Mouse (Mus musculus) testis, adult 2 months (tissue): Measurements from ENCODE around the gene H2afz.
A peak's percentile ranks its signal among the peaks of the same experiment; 100 is the strongest.

Experiments
- CTCF ChIP-seq: fragments of 200-500 bp; IDR thresholded peaks from 2 replicates; pipeline ENCODE4 v1.5.1; 2012; ENCODE audit warnings: low read depth, mild to moderate bottlenecking, inconsistent platforms, low read length, moderate library complexity; ENCODE audit not compliant: control insufficient read depth, insufficient read depth, insufficient replicate concordance
- POLR2A ChIP-seq: fragments of 200-500 bp; IDR thresholded peaks from 2 replicates; pipeline ENCODE4 v1.6.1; 2012; ENCODE audit warnings: low read depth, mild to moderate bottlenecking, inconsistent platforms, low read length, moderate library complexity; ENCODE audit not compliant: control insufficient read depth

DNA sequence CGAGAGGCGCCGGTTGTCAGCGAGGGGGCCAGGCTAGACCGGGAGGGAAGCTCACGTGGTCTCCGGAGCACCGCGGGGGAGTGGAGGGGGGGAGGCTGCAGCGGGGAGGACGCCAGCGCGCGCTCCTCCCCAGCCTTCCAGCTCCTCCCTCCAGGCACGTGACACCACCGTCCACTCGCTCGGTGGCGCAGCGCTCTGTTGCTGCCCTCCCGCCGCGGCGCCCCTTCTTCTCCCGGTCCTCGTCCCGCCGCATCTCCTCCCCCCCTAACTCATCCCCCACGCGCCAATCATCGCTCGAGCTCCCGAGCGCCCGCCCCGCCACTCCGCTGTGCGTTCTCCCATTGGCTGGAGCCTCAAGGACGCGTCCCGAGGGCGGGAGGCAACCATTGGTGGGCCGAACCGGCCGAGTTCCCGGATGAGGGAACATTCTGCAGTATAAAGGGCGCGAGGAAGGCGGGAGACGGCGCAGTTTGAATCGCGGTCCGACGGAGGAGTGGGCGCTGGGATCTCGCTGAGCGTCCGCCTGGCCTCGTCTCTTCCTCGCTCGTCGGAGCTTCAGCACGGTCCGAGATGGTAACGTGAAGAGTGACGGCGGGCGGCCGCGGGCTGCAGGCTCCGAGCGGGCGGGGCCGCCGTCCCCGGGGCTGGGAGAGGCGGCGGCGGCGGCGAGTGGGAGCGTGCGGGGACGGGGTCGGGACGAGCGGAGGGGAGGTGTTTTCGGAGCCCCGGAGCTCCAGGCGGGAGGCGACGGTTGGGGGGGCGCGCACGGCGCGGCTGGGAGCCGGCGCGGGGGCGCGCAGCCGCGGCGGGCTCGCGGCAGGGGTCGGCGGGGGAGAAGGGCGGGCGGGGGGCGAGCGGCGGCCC lies at the start of gene H2afz:
- TF ChIP-seq CTCF (no peak), POLR2A (peak; percentile 93)
